Mouse (Mus musculus) embryonic facial prominence, embryonic 12.5 days (tissue): Measurements from ENCODE around the gene Mad1l1. TPM values are rescaled to one million over a fixed set of nuclear protein-coding genes. Genes with fewer than 3 reads are reported as not detected.

ENCODE experiments used
- ATAC-seq: fragments of 200-750 bp; cut with Nextera tagmentation; 2 replicates; pipeline ENCODE4 v1.8.0; 2017; ENCODE audit not compliant: insufficient number of reproducible peaks, insufficient read depth, low FRiP score, low TSS enrichment
- H3K27ac ChIP-seq: fragments of 300-500 bp; sonication (generic); 2 replicates; pipeline ENCODE4 v1.5.1; 2016; ENCODE audit warnings: mild to moderate bottlenecking
- H3K27me3 ChIP-seq: fragments of 300-500 bp; sonication (generic); 2 replicates; pipeline ENCODE4 v1.6.1; 2016; ENCODE audit warnings: mild to moderate bottlenecking, moderate library complexity
- H3K36me3 ChIP-seq: fragments of 300-500 bp; sonication (generic); 2 replicates; pipeline ENCODE4 v1.6.1; 2016; ENCODE audit warnings: mild to moderate bottlenecking
- H3K4me1 ChIP-seq: fragments of 300-500 bp; sonication (generic); 2 replicates; pipeline ENCODE4 v1.6.1; 2016
- H3K4me2 ChIP-seq: fragments of 300-500 bp; sonication (generic); replicated peaks from 2 replicates; pipeline ENCODE4 v1.6.1; 2016; ENCODE audit warnings: mild to moderate bottlenecking, moderate library complexity
- H3K4me3 ChIP-seq: fragments of 300-500 bp; sonication (generic); 2 replicates; pipeline ENCODE4 v1.5.1; 2016; ENCODE audit warnings: mild to moderate bottlenecking
- H3K9ac ChIP-seq: fragments of 300-500 bp; sonication (generic); 2 replicates; pipeline ENCODE4 v1.6.1; 2016; ENCODE audit warnings: mild to moderate bottlenecking, moderate library complexity
- H3K9me3 ChIP-seq: fragments of 300-500 bp; sonication (generic); 2 replicates; pipeline ENCODE4 v1.6.1; 2016; ENCODE audit warnings: mild to moderate bottlenecking, moderate library complexity
- WGBS: fragments of 180-500 bp; shearing (Covaris S2); methylation state at CpG from one replicate; pipeline ENCODE4 v1.1.7; 2016; 5-methylcytosine and 5-hydroxymethylcytosine counted together
- polyA plus RNA-seq: library from polyadenylated mRNA; unstranded; fragments of >200 nt; fragmentation: Nextera tagmentation; extraction: Ambion mirVana; gene quantifications from 2 replicates; pipeline ENCODE4 v1.2.1, GENCODE M21; 2016

The Mad1l1 gene
- polyA plus RNA-seq, 1 experiment from 2014 or later = 56.3 TPM

GRCm38 (mm10) chr5:140349882-140350281, 28.5 kb upstream of the Mad1l1 start:
- no peak overlapping the region for H3K27ac ChIP-seq
- 94% methylated on average over 9 of the region's 9 CpGs for WGBS
- no peaks in the 10 kb centered on the region for H3K9me3 ChIP-seq
- H3K4me1 ChIP-seq = no peaks in the 10 kb centered on the region
- H3K4me2 ChIP-seq = no peak overlapping the region
- no peaks in the 10 kb centered on the region for H3K27me3 ChIP-seq
- no peak overlapping the region for H3K9ac ChIP-seq
- peaks cover 56% of the 10 kb centered on the region for H3K36me3 ChIP-seq
- no peak for ATAC-seq
- no peak overlapping the region for H3K4me3 ChIP-seq

GRCm38 (mm10) chr5:140346050-140346449, 24.7 kb upstream of the Mad1l1 start:
- no peak overlapping the region for H3K27ac ChIP-seq
- no peak overlapping the region for H3K4me2 ChIP-seq
- no peak overlapping the region for H3K9ac ChIP-seq
- no peaks in the 10 kb centered on the region for H3K4me1 ChIP-seq
- WGBS = 67% methylated on average over 1 of the region's 1 CpGs
- H3K36me3 ChIP-seq = peaks cover 41% of the 10 kb centered on the region
- no peaks in the 10 kb centered on the region for H3K27me3 ChIP-seq
- H3K9me3 ChIP-seq = no peaks in the 10 kb centered on the region
- no peak overlapping the region for H3K4me3 ChIP-seq
- ATAC-seq = no peak

DNA sequence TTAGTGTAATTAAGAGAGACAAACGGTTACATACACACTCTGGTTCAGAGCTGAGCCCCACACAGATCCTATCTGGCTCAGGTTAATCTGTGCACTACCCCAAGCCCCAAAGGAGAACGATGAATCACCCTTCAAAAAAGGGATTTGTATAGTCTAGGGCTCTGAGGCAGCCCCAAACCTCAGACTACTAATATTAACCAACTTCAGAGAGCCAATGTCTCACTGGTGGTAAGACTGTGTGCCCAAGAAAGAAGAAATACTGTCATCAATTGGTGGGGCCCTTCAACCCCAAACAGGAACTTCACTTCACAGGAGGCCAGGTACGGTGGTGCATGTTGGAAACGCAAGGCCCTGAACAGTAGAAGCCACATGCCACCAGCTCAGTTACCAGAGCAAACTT, 23.9 kb upstream of the Mad1l1 start:
- Histone ChIP-seq H3K9ac (no peak overlapping the region), H3K4me1 (no peaks in the 10 kb centered on the region), H3K36me3 (peaks cover 38% of the 10 kb centered on the region), H3K9me3 (no peaks in the 10 kb centered on the region), H3K4me3 (no peak overlapping the region), H3K4me2 (no peak overlapping the region), H3K27me3 (no peaks in the 10 kb centered on the region), H3K27ac (no peak overlapping the region)
- ATAC-seq = no peak
- WGBS = 90% methylated on average over 4 of the region's 4 CpGs

- H3K4me2 ChIP-seq = no peak overlapping the region
- no peak for ATAC-seq
- no peak overlapping the region for H3K9ac ChIP-seq
These were observed 21.5 kb upstream of the Mad1l1 start for GRCm38 (mm10) chr5:140342880-140343279.

GRCm38 (mm10) chr5:140339836-140340235, 18.5 kb upstream of the Mad1l1 start:
- WGBS = 83% methylated on average over 3 of the region's 3 CpGs
- Histone ChIP-seq H3K4me1 (no peaks in the 10 kb centered on the region), H3K9me3 (0 out of 2 replicates have a peak, but pooled peaks cover 4% of the 10 kb centered on the region), H3K36me3 (peaks cover 47% of the 10 kb centered on the region), H3K4me2 (no peak overlapping the region), H3K9ac (no peak overlapping the region), H3K4me3 (no peak overlapping the region), H3K27ac (no peak overlapping the region), H3K27me3 (no peaks in the 10 kb centered on the region)
- ATAC-seq = no peak

More at GRCm38 (mm10) chr5:140342880-140343279, 21.5 kb upstream of the Mad1l1 start:
- Histone ChIP-seq H3K27me3 (no peaks in the 10 kb centered on the region), H3K27ac (no peak overlapping the region), H3K4me1 (no peaks in the 10 kb centered on the region), H3K4me3 (no peak overlapping the region), H3K9me3 (0 out of 2 replicates have a peak, but pooled peaks cover 4% of the 10 kb centered on the region), H3K36me3 (peaks cover 57% of the 10 kb centered on the region)
- whole genome bisulfite sequencing = 85% methylated on average over 4 of the region's 4 CpGs

GRCm38 (mm10) chr5:140338779-140339178, 17.4 kb upstream of the Mad1l1 start:
- no peak for ATAC-seq
- WGBS = 94% methylated on average over 4 of the region's 4 CpGs

DNA sequence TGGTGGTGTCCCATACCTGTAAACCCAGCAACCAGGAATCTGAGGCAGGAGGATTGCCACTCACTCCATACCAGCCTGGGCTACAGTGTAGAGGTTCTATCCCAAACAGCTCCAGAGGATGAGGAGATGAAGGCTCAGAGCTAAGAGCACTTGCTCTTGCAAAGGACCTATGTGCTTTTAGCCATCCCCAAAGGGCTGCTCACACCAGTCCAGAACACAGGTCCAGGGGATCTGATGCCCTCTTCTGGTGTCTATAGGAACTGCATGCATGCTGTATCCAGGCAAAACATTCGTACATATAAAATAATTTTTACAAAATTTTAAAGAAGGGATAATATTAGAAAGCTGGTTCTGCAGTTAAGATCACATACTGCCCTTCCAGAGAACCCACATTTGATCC, 15.3 kb upstream of the Mad1l1 start:
- Histone ChIP-seq H3K9ac (no peak overlapping the region), H3K27me3 (no peaks in the 10 kb centered on the region), H3K9me3 (0 out of 2 replicates have a peak, but pooled peaks cover 4% of the 10 kb centered on the region), H3K4me2 (no peak overlapping the region), H3K27ac (no peak overlapping the region), H3K4me3 (no peak overlapping the region), H3K4me1 (peaks cover 4% of the 10 kb centered on the region; the same call in 1 of the 2 replicates), H3K36me3 (peaks cover 35% of the 10 kb centered on the region)
- ATAC-seq = no peak
- 95% methylated on average over 1 of the region's 1 CpGs for WGBS

More at GRCm38 (mm10) chr5:140338779-140339178, 17.4 kb upstream of the Mad1l1 start:
- no peaks in the 10 kb centered on the region for H3K27me3 ChIP-seq
- peaks cover 37% of the 10 kb centered on the region for H3K36me3 ChIP-seq
- H3K27ac ChIP-seq = no peak overlapping the region
- no peaks in the 10 kb centered on the region for H3K4me1 ChIP-seq
- H3K9ac ChIP-seq = no peak overlapping the region
- H3K4me2 ChIP-seq = no peak overlapping the region
- H3K4me3 ChIP-seq = no peak overlapping the region
- H3K9me3 ChIP-seq = 0 out of 2 replicates have a peak, but pooled peaks cover 4% of the 10 kb centered on the region

DNA sequence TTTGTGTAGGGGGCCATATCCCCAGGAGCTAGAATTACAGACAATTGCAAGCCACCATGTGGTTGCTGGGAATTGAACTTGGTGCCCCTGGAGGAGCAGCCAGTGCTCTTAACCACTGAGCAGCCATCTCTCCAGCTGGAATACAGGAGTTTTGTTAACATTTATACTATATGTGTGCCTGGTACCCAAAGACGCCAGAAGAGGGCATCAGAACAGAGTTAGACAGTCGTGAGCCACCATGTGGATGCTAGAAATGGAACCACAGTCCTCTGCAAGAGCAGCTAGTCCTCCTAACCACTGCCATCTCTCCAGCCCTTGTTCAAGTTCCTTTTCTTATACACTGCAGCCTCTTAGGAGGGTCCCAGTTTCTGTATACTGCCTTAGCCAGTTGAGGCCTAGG, 12.3 kb upstream of the Mad1l1 start:
- Histone ChIP-seq H3K4me3 (no peak overlapping the region), H3K4me2 (no peak overlapping the region), H3K27me3 (no peaks in the 10 kb centered on the region), H3K36me3 (peaks cover 24% of the 10 kb centered on the region), H3K27ac (no peak overlapping the region), H3K9me3 (0 out of 2 replicates have a peak, but pooled peaks cover 2% of the 10 kb centered on the region), H3K4me1 (peaks cover 11% of the 10 kb centered on the region), H3K9ac (no peak overlapping the region)
- ATAC-seq = no peak
- 38% methylated on average over 2 of the region's 2 CpGs for WGBS

DNA sequence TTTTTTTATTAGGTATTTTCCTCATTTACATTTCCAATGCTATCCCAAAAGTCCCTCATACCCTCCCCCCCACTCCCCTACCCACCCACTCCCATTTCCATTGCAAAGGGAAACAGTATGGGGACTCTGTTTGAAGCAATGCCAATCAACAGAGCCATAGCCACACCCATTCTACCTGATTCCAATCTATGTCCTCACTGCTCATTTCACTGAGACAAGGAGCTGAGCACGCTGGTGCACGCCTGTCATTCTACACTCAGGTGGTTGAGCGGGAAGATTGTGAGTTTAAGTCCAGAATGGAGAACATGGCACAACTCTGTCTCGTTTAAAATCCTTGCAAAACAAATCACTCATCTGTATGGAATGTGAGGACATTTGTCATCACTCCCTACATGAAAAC, 11.2 kb upstream of the Mad1l1 start:
- Histone ChIP-seq H3K9me3 (no peaks in the 10 kb centered on the region), H3K4me2 (peak overlapping the region; percentile 91), H3K9ac (no peak overlapping the region), H3K27ac (no peak overlapping the region), H3K27me3 (no peaks in the 10 kb centered on the region), H3K36me3 (peaks cover 22% of the 10 kb centered on the region), H3K4me1 (peaks cover 11% of the 10 kb centered on the region), H3K4me3 (peak overlapping the region; percentile 67; the same call in 1 of the 2 replicates)
- 47% methylated on average over 4 of the region's 4 CpGs for WGBS
- ATAC-seq = no peak

DNA sequence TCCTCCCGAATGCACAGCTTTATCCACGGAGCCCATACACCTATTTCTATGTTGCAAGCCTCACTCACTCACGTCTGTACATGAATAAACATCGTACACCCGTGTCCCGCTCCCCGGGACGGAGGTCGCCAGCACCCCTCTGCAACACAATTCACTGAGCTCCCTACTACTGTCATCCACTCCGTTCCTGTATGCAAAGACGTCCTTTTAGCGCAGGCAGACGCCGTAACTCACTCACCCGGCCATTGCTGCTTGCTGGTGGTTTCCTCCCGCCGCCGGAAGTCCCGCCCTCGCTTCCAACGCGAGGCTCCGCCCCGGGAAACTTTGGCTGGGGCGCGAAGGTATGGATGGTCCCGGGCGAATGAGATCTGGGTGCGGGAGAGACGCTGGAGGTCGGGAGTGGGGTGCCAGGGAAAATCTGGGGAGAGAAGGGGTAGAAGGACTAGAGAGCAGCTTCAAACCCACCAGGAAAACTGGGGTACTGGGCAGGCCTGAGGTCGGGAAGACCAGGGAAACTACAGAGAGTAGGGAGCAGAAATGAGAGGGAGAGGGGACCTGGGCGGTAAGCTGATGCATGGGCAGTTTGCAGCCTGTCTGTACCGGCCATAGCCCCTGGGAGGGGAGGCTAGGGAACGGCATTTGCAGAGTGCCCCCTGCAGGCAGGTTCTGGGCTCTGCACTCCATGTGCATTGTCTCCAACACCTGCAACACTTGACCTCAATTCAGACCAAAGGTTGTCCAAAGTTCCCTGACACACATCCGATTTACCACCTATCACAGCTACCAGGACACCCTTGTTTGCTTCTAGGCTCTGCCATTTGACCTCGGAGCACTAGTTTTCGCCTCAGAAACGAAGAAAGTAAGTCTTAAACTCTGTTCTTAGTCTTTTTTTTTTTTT, 10.5 kb upstream of the Mad1l1 start, which contains the start of gene Mrm2:
Mrm2 (minus strand) TSS at position 284 of the 898 bp plus-strand sequence.
- Histone ChIP-seq H3K4me2 (peak within 1 kb of the TSS; percentile 91), H3K27ac (peak within 1 kb of the TSS; percentile 92), H3K9me3 (no peaks in the 10 kb centered on the region), H3K9ac (peak within 1 kb of the TSS; percentile 86), H3K36me3 (peaks cover 26% of the 10 kb centered on the region), H3K4me3 (peak within 1 kb of the TSS; percentile 67), H3K4me1 (peaks cover 11% of the 10 kb centered on the region), H3K27me3 (no peaks in the 10 kb centered on the region)
- 1% methylated on average over 39 of the region's 39 CpGs for WGBS
- peak; percentile 78 for ATAC-seq

GRCm38 (mm10) chr5:140324058-140324457, 2.7 kb upstream of the Mad1l1 start:
- Histone ChIP-seq H3K4me3 (no peak overlapping the region), H3K9ac (no peak overlapping the region), H3K4me2 (no peak overlapping the region), H3K4me1 (peaks cover 11% of the 10 kb centered on the region), H3K27me3 (no peaks in the 10 kb centered on the region), H3K27ac (no peak overlapping the region), H3K36me3 (peaks cover 21% of the 10 kb centered on the region), H3K9me3 (no peaks in the 10 kb centered on the region)
- WGBS = 93% methylated on average over 5 of the region's 5 CpGs
- ATAC-seq = no peak
